Mouse (Mus musculus) megakaryocyte-erythroid progenitor cell, adult 5-6 weeks (primary cell): Measurements from ENCODE around the gene Defb5. TPM values are rescaled to one million over a fixed set of nuclear protein-coding genes. Genes with fewer than 3 reads are reported as not detected.
"Not testable (repeated sequence)": the region's sequence is repeated elsewhere in the genome, so short reads cannot be mapped to it uniquely, and the experiment has no call there.

Source experiments
- ATAC-seq: replicated peaks from 2 replicates; pipeline ENCODE4 v1.8.0; 2016; ENCODE audit warnings: mild to moderate bottlenecking, inconsistent platforms; ENCODE audit not compliant: severe bottlenecking, poor library complexity, low FRiP score, low TSS enrichment
- total RNA-seq, 2 experiments: library from RNA; stranded (forward) in 1 of 2; stranded (reverse) in 1 of 2; fragments of 200-1000, 215-1000 nt in 1 of 2; fragments of >200 nt in 1 of 2; fragmentation: Nextera tagmentation in 1 of 2; gene quantifications; 2 replicates each; pipeline ENCODE4 v1.2.3; 2014 to 2017

The Defb5 gene
- total RNA-seq (2014; fragmentation: Nextera tagmentation) (not detected in 2 replicates), total RNA-seq (2017) (not detected in 2 replicates)

GRCm38 (mm10) chr8:19247280-19247679 is at the start of gene Defb5:
Gene Defb5, plus strand, starts transcription at chr8:19247580.
- no peak for ATAC-seq

- no peak for ATAC-seq
These were observed 22.2 kb upstream of the Defb5 start, which contains the start of gene Defb6 for GRCm38 (mm10) chr8:19225161-19225560. Gene Defb6, plus strand, starts transcription at chr8:19225478.

- no peak for ATAC-seq
These were observed 9.3 kb upstream of the Defb5 start for GRCm38 (mm10) chr8:19238101-19238500.

DNA sequence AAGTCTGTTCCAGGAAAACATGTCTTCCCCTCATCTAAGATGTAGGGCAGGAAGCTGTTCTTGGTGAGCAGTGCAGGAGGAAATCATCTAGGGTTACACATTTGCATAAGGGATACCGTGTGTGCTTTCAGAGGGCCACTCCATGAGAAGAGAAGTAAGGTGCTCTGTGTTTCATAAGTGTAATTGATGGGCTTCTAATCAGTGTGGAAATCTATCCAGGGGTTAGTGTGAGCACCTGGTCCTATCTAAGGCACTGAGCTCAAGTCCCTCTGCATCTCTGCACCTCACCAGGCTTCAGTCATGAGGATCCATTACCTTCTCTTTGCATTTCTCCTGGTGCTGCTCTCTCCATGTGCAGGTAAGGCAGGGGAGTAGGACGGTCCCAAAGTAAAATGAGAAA is 7.8 kb upstream of the Defb5 start, which contains the start of gene Defb46:
TSS of gene Defb46 (plus strand) at position 301 of the 400 bp plus-strand sequence.
- ATAC-seq, result no peak

GRCm38 (mm10) chr8:19258136-19258535 is 10.8 kb downstream of the Defb5 start:
- no peak for ATAC-seq

DNA sequence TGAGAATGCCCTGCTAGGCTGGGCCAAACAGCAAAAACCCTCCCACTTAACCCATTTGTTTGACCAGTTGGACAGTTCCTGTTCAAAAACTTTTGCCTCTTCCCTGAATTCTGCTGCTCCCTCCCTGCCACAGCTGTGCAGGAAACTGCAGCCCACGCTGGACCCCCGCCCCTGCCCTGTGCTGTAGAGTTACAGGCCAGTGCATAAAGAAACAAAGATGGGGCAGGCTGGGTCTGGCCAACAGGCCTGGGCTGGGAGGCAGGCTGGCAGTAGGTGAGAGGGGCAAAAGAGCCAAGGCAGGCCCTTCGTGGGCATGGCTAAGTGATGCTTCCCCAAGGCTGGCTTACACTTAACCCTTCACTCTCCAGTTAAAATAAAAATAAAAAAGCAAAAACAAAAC is 12.3 kb downstream of the Defb5 start:
- no peak for ATAC-seq

DNA sequence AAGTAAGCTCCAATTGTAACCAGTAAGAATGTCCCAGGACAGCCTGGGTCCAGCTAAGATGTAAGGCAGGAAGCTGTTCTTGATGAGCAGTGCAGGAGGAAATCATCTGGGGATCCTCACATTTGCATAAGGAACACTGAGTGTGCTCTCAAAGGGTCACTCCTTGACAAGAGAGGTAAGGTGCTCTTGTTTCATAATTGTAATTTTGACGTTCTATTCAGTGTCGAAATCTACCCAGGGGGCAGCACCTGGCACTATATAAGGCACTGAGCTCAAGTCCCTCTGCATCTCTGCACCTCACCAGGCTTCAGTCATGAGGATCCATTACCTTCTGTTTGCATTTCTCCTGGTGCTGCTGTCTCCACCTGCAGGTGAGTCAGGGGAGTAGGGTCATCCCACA is 45.7 kb downstream of the Defb5 start, which contains the start of gene Defb3:
TSS of gene Defb3 (plus strand) at position 301 of the 400 bp plus-strand sequence.
- ATAC-seq, result not testable (repeated sequence)

DNA sequence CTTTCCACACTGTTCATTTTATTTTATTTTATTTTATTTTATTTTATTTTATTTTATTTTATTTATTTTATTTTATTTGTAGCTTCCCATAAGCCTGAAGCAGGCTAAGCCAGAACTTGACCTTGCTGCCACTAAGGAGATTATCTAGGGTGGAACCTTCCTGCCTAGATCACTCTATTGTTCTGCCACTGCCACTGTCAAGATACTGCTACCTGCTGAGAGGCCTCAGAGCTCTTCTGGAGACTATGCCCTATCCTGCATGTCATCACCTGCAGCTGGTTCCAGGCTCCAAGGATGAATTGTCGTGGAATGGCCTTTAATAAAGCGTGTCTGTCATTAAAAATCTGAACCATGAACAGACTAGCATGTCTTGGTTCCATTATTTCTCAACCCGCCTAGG is 51.0 kb downstream of the Defb5 start:
- not testable (repeated sequence) for ATAC-seq

Other genes with a start within 250 kb of the Defb5 start
- gene Defb38, start 221.0 kb upstream of the Defb5 start, total RNA-seq (2014; fragmentation: Nextera tagmentation), result not detected in 2 replicates
- not detected in 2 replicates for gene Defb38, start 221.0 kb upstream of the Defb5 start, total RNA-seq (2017)
- not detected in 2 replicates for gene Defb39, start 182.8 kb upstream of the Defb5 start, total RNA-seq (2014; fragmentation: Nextera tagmentation)
- gene Defb39, start 182.8 kb upstream of the Defb5 start, total RNA-seq (2017), result not detected in 2 replicates
- gene Defb12, start 132.7 kb upstream of the Defb5 start, total RNA-seq (2014; fragmentation: Nextera tagmentation), result not detected in 2 replicates
- gene Defb12, start 132.7 kb upstream of the Defb5 start, total RNA-seq (2017), result not detected in 2 replicates
- not detected in 2 replicates for gene Defb34, start 123.8 kb upstream of the Defb5 start, total RNA-seq (2014; fragmentation: Nextera tagmentation)
- gene Defb34, start 123.8 kb upstream of the Defb5 start, total RNA-seq (2017), result not detected in 2 replicates
- gene Gm45826, start 106.8 kb upstream of the Defb5 start, total RNA-seq (2014; fragmentation: Nextera tagmentation), result not detected in 2 replicates
- not detected in 2 replicates for gene Gm45826, start 106.8 kb upstream of the Defb5 start, total RNA-seq (2017)
- gene Defb14, start 53.2 kb upstream of the Defb5 start, total RNA-seq (2014; fragmentation: Nextera tagmentation), result not detected in 2 replicates
- gene Defb14, start 53.2 kb upstream of the Defb5 start, total RNA-seq (2017), result not detected in 2 replicates
- gene Defb4, start 48.9 kb upstream of the Defb5 start, total RNA-seq (2014; fragmentation: Nextera tagmentation), result not detected in 2 replicates
- not detected in 2 replicates for gene Defb4, start 48.9 kb upstream of the Defb5 start, total RNA-seq (2017)
- not detected in 2 replicates for gene Defb6, start 22.1 kb upstream of the Defb5 start, total RNA-seq (2014; fragmentation: Nextera tagmentation)
- not detected in 2 replicates for gene Defb6, start 22.1 kb upstream of the Defb5 start, total RNA-seq (2017)
- gene Defb46, start 7.7 kb upstream of the Defb5 start, total RNA-seq (2014; fragmentation: Nextera tagmentation), result not detected in 2 replicates
- gene Defb46, start 7.7 kb upstream of the Defb5 start, total RNA-seq (2017), result not detected in 2 replicates
- not detected in 2 replicates for gene Defb3, start 45.8 kb downstream of the Defb5 start, total RNA-seq (2014; fragmentation: Nextera tagmentation)
- gene Defb3, start 45.8 kb downstream of the Defb5 start, total RNA-seq (2017), result not detected in 2 replicates
- not detected in 2 replicates for gene Defb8, start 200.0 kb downstream of the Defb5 start, total RNA-seq (2014; fragmentation: Nextera tagmentation)
- not detected in 2 replicates for gene Defb8, start 200.0 kb downstream of the Defb5 start, total RNA-seq (2017)
- not detected in 2 replicates for gene Defb7, start 247.5 kb downstream of the Defb5 start, total RNA-seq (2014; fragmentation: Nextera tagmentation)
- gene Defb7, start 247.5 kb downstream of the Defb5 start, total RNA-seq (2017), result not detected in 2 replicates